Mouse (Mus musculus): ENCODE measurements around the gene Ffar3.

GRCm38 (mm10) chr7:30832261-30832660 lies 23.7 kb downstream of the Ffar3 start:
- TF ChIP-seq EP300 (IDR thresholded peaks at IDR 0.05; ENCODE audit: low read depth) (no peak), CTCF (IDR thresholded peaks at IDR 0.05; ENCODE audit: low read depth) (no peak)

Data from heart, postnatal 0 days (tissue).